Comparison of ENCODE assay signal across 14 mouse cellular contexts in genomic region chr13:9578456-9578855, GRCm38 (mm10).
A peak's percentile ranks its signal among the peaks of the same experiment; 100 is the strongest.
DNase-seq lines count a peak whose midpoint lies in the region; ATAC-seq and TF ChIP-seq lines count a peak whose summit lies in the region.
"Had no signal": no experiment of that assay in that cellular context is flagged by ENCODE, and none has a peak within 500 bp of the region (broad histone marks: within the 10 kb centered on the region; RNA-seq: fewer than 3 reads in every experiment).

No protein-coding gene starts in this region.

- no peak for ATAC-seq in midbrain, postnatal 0 days (ENCODE audit: low FRiP score)
- no peak for ATAC-seq in midbrain, embryonic 15.5 days (replicated peaks)
- ATAC-seq: hindbrain, embryonic 16.5 days had no signal

- no peaks in the 10 kb centered on the region for H3K4me1 ChIP-seq in midbrain, postnatal 0 days (ENCODE audit: insufficient read depth, low read length)
- H3K4me1 ChIP-seq in midbrain, embryonic 15.5 days, result no peaks in the 10 kb centered on the region
- H3K4me1 ChIP-seq: liver, embryonic 13.5 days had no signal

- no peak for TF ChIP-seq CTCF in midbrain, postnatal 0 days (IDR thresholded peaks at IDR 0.05)

- no peaks in the 10 kb centered on the region for H3K9me3 ChIP-seq in midbrain, postnatal 0 days (ENCODE audit: low read length)
- H3K9me3 ChIP-seq in midbrain, embryonic 15.5 days, result no peaks in the 10 kb centered on the region
- H3K9me3 ChIP-seq: liver, embryonic 13.5 days; midbrain, embryonic 12.5 days had no signal

- WGBS in midbrain, postnatal 0 days, result 89% methylated on average over 4 of the region's 4 CpGs
- 83% methylated on average over 4 of the region's 4 CpGs for WGBS in midbrain, embryonic 15.5 days

- H3K27me3 ChIP-seq in midbrain, postnatal 0 days (ENCODE audit: insufficient read depth, low read length), result no peaks in the 10 kb centered on the region
- H3K27me3 ChIP-seq in midbrain, embryonic 15.5 days (replicated peaks), result no peaks in the 10 kb centered on the region
- H3K27me3 ChIP-seq: liver, embryonic 13.5 days; midbrain, embryonic 12.5 days had no signal

- H3K4me3 ChIP-seq in midbrain, postnatal 0 days (ENCODE audit: low read depth, low read length), result no peak overlapping the region
- H3K4me3 ChIP-seq in midbrain, embryonic 15.5 days, result no peak overlapping the region
- H3K4me3 ChIP-seq: liver, embryonic 13.5 days; midbrain, embryonic 12.5 days had no signal

- no peak overlapping the region for H3K27ac ChIP-seq in midbrain, postnatal 0 days (ENCODE audit: low read depth, low read length)
- no peak overlapping the region for H3K27ac ChIP-seq in midbrain, embryonic 15.5 days
- H3K27ac ChIP-seq: liver, embryonic 13.5 days; midbrain, embryonic 12.5 days had no signal

- peak; percentile 4 for DNase-seq in gastrocnemius, adult 18-20 months (ENCODE audit: low spot score)
- no peak for DNase-seq in gastrocnemius, postnatal 4 days (ENCODE audit: low spot score in 2 of 2)
- DNase-seq in midbrain, postnatal 0 days (ENCODE audit: low spot score), result peak; percentile 9
- DNase-seq in heart, postnatal 4 days, result peak; percentile 23
- peak; percentile 19 to 67 for DNase-seq in lung, postnatal 4 days
- DNase-seq in layer of hippocampus, postnatal 14 days (ENCODE audit: low spot score in 2 of 2), result no peak
- no peak for DNase-seq in left cerebral cortex, postnatal 25 days (ENCODE audit: low spot score in 2 of 2)
- DNase-seq: cerebellum, adult 9-11 months; layer of hippocampus, postnatal 36 days; liver, embryonic 13.5 days; thymus, postnatal 14 days had no signal

- H3K36me3 ChIP-seq in midbrain, postnatal 0 days (ENCODE audit: insufficient read depth, low read length), result peaks cover 11% of the 10 kb centered on the region
- 0 out of 2 replicates have a peak, but pooled peaks cover 6% of the 10 kb centered on the region for H3K36me3 ChIP-seq in midbrain, embryonic 15.5 days (replicated peaks)
- H3K36me3 ChIP-seq: liver, embryonic 13.5 days had no signal

- intact Hi-C loops in left cerebral cortex, postnatal 25 days (cut with DNase I), result no loop called here

- no peak overlapping the region for H3K4me2 ChIP-seq in midbrain, postnatal 0 days (ENCODE audit: low read depth, low read length, poor library complexity, severe bottlenecking)
- no peak overlapping the region for H3K4me2 ChIP-seq in midbrain, embryonic 15.5 days
- H3K4me2 ChIP-seq: liver, embryonic 13.5 days; midbrain, embryonic 12.5 days had no signal

- no peak overlapping the region for H3K9ac ChIP-seq in midbrain, postnatal 0 days (replicated peaks; ENCODE audit: low read length, poor library complexity, severe bottlenecking)
- H3K9ac ChIP-seq in midbrain, embryonic 15.5 days, result no peak overlapping the region
- H3K9ac ChIP-seq: liver, embryonic 13.5 days; midbrain, embryonic 12.5 days had no signal

Comparison
In these comparisons a context has a peak if more than half of its experiments do, and no peak if none do; other contexts are left out.
1. DNase-seq: peak in gastrocnemius, adult 18-20 months (single experiment), midbrain, postnatal 0 days (single experiment), heart, postnatal 4 days (single experiment) and lung, postnatal 4 days (2 of 2); none in gastrocnemius, postnatal 4 days (0 of 2), layer of hippocampus, postnatal 14 days (0 of 2) and left cerebral cortex, postnatal 25 days (0 of 2).